Mouse (Mus musculus) embryonic facial prominence, embryonic 10.5 days (tissue): Measurements from ENCODE around the gene Atf5. TPM values are rescaled to one million over a fixed set of nuclear protein-coding genes. Genes with fewer than 3 reads are reported as not detected.
A peak's percentile ranks its signal among the peaks of the same experiment; 100 is the strongest.

ENCODE experiments used
- DNase-seq: peaks from one replicate; pipeline ENCODE4 v3.0.0-alpha.2; 2017; ENCODE audit warnings: low spot score
- H3K27ac ChIP-seq: fragments of 300-500 bp; sonication (generic); replicated peaks from 2 replicates; pipeline ENCODE4 v1.5.1; 2016; ENCODE audit warnings: mild to moderate bottlenecking
- H3K27me3 ChIP-seq: fragments of 300-500 bp; sonication (generic); replicated peaks from 2 replicates; pipeline ENCODE4 v1.6.1; 2016; ENCODE audit warnings: low read depth, mild to moderate bottlenecking; ENCODE audit not compliant: poor library complexity, severe bottlenecking
- H3K36me3 ChIP-seq: fragments of 300-500 bp; sonication (generic); replicated peaks from 2 replicates; pipeline ENCODE4 v1.6.1; 2016; ENCODE audit warnings: mild to moderate bottlenecking, moderate library complexity
- H3K4me1 ChIP-seq: fragments of 300-500 bp; sonication (generic); 2 replicates; pipeline ENCODE4 v1.6.1; 2016
- H3K4me3 ChIP-seq: fragments of 300-500 bp; sonication (generic); 2 replicates; pipeline ENCODE4 v1.5.1; 2016; ENCODE audit warnings: mild to moderate bottlenecking, moderate library complexity
- H3K9me3 ChIP-seq: fragments of 300-500 bp; sonication (generic); 2 replicates; pipeline ENCODE4 v1.6.1; 2016; ENCODE audit warnings: mild to moderate bottlenecking
- WGBS: fragments of 180-500 bp; shearing (Covaris S2); methylation state at CpG from one replicate; pipeline ENCODE4 v1.1.7; 2016; 5-methylcytosine and 5-hydroxymethylcytosine counted together
- polyA plus RNA-seq: library from polyadenylated mRNA; unstranded; fragments of >200 nt; fragmentation: Nextera tagmentation; extraction: Ambion mirVana; gene quantifications from 2 replicates; pipeline ENCODE4 v1.2.1, GENCODE M21; 2016

The Atf5 gene
- polyA plus RNA-seq = 3.2 and 3.6 TPM in 2 replicates

- peak within 1 kb of the TSS; percentile 99 for H3K27ac ChIP-seq
- under 1% methylated on average over 56 of the region's 57 CpGs for WGBS
- H3K4me3 ChIP-seq = peak within 1 kb of the TSS; percentile 77
- no peaks in the 10 kb centered on the region for H3K27me3 ChIP-seq
- DNase-seq = no peak
- H3K4me1 ChIP-seq = peaks cover 49% of the 10 kb centered on the region
- no peaks in the 10 kb centered on the region for H3K9me3 ChIP-seq
- H3K36me3 ChIP-seq = peaks cover 63% of the 10 kb centered on the region
Observed at GRCm38 (mm10) chr7:44816470-44817021, at the start of gene Atf5. Atf5 (minus strand) TSS chr7:44816658.

- no peak overlapping the region for H3K27ac ChIP-seq
- no peak for DNase-seq
- peaks cover 58% of the 10 kb centered on the region for H3K4me1 ChIP-seq
- WGBS = 88% methylated on average over 24 of the region's 24 CpGs
- no peaks in the 10 kb centered on the region for H3K27me3 ChIP-seq
- peak overlapping the region; percentile 27; the same call in 1 of the 2 replicates for H3K4me3 ChIP-seq
- peaks cover 84% of the 10 kb centered on the region for H3K36me3 ChIP-seq
- H3K9me3 ChIP-seq = no peaks in the 10 kb centered on the region
Observed at GRCm38 (mm10) chr7:44864595-44865542, 48.4 kb upstream of the Atf5 start.

GRCm38 (mm10) chr7:44863982-44864494 is 47.6 kb upstream of the Atf5 start:
- Histone ChIP-seq H3K4me1 (peaks cover 58% of the 10 kb centered on the region), H3K27me3 (no peaks in the 10 kb centered on the region), H3K4me3 (peak overlapping the region; percentile 13; the same call in 1 of the 2 replicates), H3K9me3 (no peaks in the 10 kb centered on the region), H3K36me3 (peaks cover 89% of the 10 kb centered on the region), H3K27ac (no peak overlapping the region)
- DNase-seq = no peak
- WGBS = 90% methylated on average over 11 of the region's 11 CpGs

GRCm38 (mm10) chr7:44863210-44863609 is 46.8 kb upstream of the Atf5 start:
- no peaks in the 10 kb centered on the region for H3K27me3 ChIP-seq
- H3K4me1 ChIP-seq = peaks cover 59% of the 10 kb centered on the region
- peaks cover 90% of the 10 kb centered on the region for H3K36me3 ChIP-seq
- peak overlapping the region; percentile 9; the same call in 1 of the 2 replicates for H3K4me3 ChIP-seq
- WGBS = 90% methylated on average over 14 of the region's 14 CpGs
- H3K9me3 ChIP-seq = no peaks in the 10 kb centered on the region
- H3K27ac ChIP-seq = no peak overlapping the region
- DNase-seq = no peak

GRCm38 (mm10) chr7:44862434-44862833 is 46.0 kb upstream of the Atf5 start:
- 0 out of 2 replicates have a peak overlapping the region, but pooled peaks have one; percentile 2 for H3K4me3 ChIP-seq
- 87% methylated on average over 8 of the region's 8 CpGs for WGBS
- no peaks in the 10 kb centered on the region for H3K27me3 ChIP-seq
- no peak overlapping the region for H3K27ac ChIP-seq
- no peak for DNase-seq
- peaks cover 82% of the 10 kb centered on the region for H3K36me3 ChIP-seq
- H3K4me1 ChIP-seq = peaks cover 59% of the 10 kb centered on the region
- H3K9me3 ChIP-seq = no peaks in the 10 kb centered on the region

- peak overlapping the region; percentile 16; the same call in 1 of the 2 replicates for H3K4me3 ChIP-seq
- 84% methylated on average over 14 of the region's 14 CpGs for WGBS
- H3K4me1 ChIP-seq = peaks cover 57% of the 10 kb centered on the region
- H3K36me3 ChIP-seq = peaks cover 72% of the 10 kb centered on the region
- no peak overlapping the region for H3K27ac ChIP-seq
- DNase-seq = no peak
- no peaks in the 10 kb centered on the region for H3K27me3 ChIP-seq
- no peaks in the 10 kb centered on the region for H3K9me3 ChIP-seq
Observed at GRCm38 (mm10) chr7:44861429-44861816, 45.0 kb upstream of the Atf5 start.

- Histone ChIP-seq H3K9me3 (no peaks in the 10 kb centered on the region), H3K36me3 (peaks cover 66% of the 10 kb centered on the region), H3K4me1 (peaks cover 53% of the 10 kb centered on the region), H3K27ac (peak overlapping the region; percentile 67), H3K4me3 (peak overlapping the region; percentile 16), H3K27me3 (no peaks in the 10 kb centered on the region)
- DNase-seq = peak; percentile 85
- WGBS = 62% methylated on average over 22 of the region's 22 CpGs
Observed at GRCm38 (mm10) chr7:44860576-44861428, 44.3 kb upstream of the Atf5 start.

GRCm38 (mm10) chr7:44859896-44860295 is 43.4 kb upstream of the Atf5 start:
- Histone ChIP-seq H3K4me3 (peak overlapping the region; percentile 16; the same call in 1 of the 2 replicates), H3K27ac (no peak overlapping the region), H3K4me1 (peaks cover 55% of the 10 kb centered on the region), H3K27me3 (no peaks in the 10 kb centered on the region), H3K36me3 (peaks cover 57% of the 10 kb centered on the region), H3K9me3 (no peaks in the 10 kb centered on the region)
- no peak for DNase-seq
- WGBS = 92% methylated on average over 11 of the region's 11 CpGs

- Histone ChIP-seq H3K9me3 (no peaks in the 10 kb centered on the region), H3K36me3 (peaks cover 47% of the 10 kb centered on the region), H3K4me1 (peaks cover 72% of the 10 kb centered on the region), H3K27me3 (no peaks in the 10 kb centered on the region), H3K27ac (peak overlapping the region; percentile 91), H3K4me3 (peak overlapping the region; percentile 87)
- WGBS = 28% methylated on average over 8 of the region's 8 CpGs
- DNase-seq = no peak
Observed at GRCm38 (mm10) chr7:44857905-44858304, 41.4 kb upstream of the Atf5 start.

GRCm38 (mm10) chr7:44857042-44857552 is 40.6 kb upstream of the Atf5 start, which contains the start of gene Pnkp:
Pnkp (plus strand) TSS chr7:44857139.
- Histone ChIP-seq H3K4me1 (peaks cover 79% of the 10 kb centered on the region), H3K27ac (peak within 1 kb of the TSS; percentile 91), H3K36me3 (peaks cover 47% of the 10 kb centered on the region), H3K4me3 (peak within 1 kb of the TSS; percentile 87), H3K27me3 (no peaks in the 10 kb centered on the region), H3K9me3 (no peaks in the 10 kb centered on the region)
- WGBS = under 1% methylated on average over 32 of the region's 32 CpGs
- DNase-seq = peak; percentile 90

- 68% methylated on average over 9 of the region's 9 CpGs for WGBS
- Histone ChIP-seq H3K36me3 (peaks cover 43% of the 10 kb centered on the region), H3K4me1 (peaks cover 81% of the 10 kb centered on the region), H3K9me3 (no peaks in the 10 kb centered on the region), H3K27me3 (no peaks in the 10 kb centered on the region), H3K27ac (peak overlapping the region; percentile 91), H3K4me3 (peak overlapping the region; percentile 87)
- DNase-seq = no peak
Observed at GRCm38 (mm10) chr7:44856265-44856916, 39.9 kb upstream of the Atf5 start.
